Mouse (Mus musculus) neural tube, embryonic 13.5 days (tissue): ENCODE results near the gene Arfgef3. TPM values are rescaled to one million over a fixed set of nuclear protein-coding genes. Genes with fewer than 3 reads are reported as not detected.

Source experiments
- ATAC-seq: fragments of 200-750 bp; cut with Nextera tagmentation; 2 replicates; pipeline ENCODE4 v1.8.0; 2017; ENCODE audit warnings: low read depth, mild to moderate bottlenecking, moderate TSS enrichment, moderate library complexity
- H3K27ac ChIP-seq: fragments of 300-500 bp; sonication (generic); replicated peaks from 2 replicates; pipeline ENCODE4 v1.5.1; 2015; ENCODE audit warnings: moderate library complexity, mild to moderate bottlenecking, inconsistent platforms
- H3K27me3 ChIP-seq: fragments of 300-500 bp; sonication (generic); 2 replicates; pipeline ENCODE4 v1.6.1; 2015; ENCODE audit warnings: mild to moderate bottlenecking, inconsistent platforms
- H3K36me3 ChIP-seq: fragments of 300-500 bp; sonication (generic); 2 replicates; pipeline ENCODE4 v1.6.1; 2015; ENCODE audit warnings: mild to moderate bottlenecking, inconsistent platforms
- H3K4me1 ChIP-seq: fragments of 300-500 bp; sonication (generic); replicated peaks from 2 replicates; pipeline ENCODE4 v1.6.1; 2015; ENCODE audit warnings: inconsistent platforms
- H3K4me2 ChIP-seq: fragments of 300-500 bp; sonication (generic); 2 replicates; pipeline ENCODE4 v1.6.1; 2015; ENCODE audit warnings: inconsistent platforms, mild to moderate bottlenecking, moderate library complexity
- H3K4me3 ChIP-seq: fragments of 300-500 bp; sonication (generic); 2 replicates; pipeline ENCODE4 v1.5.1; 2015; ENCODE audit warnings: mild to moderate bottlenecking, inconsistent platforms
- H3K9ac ChIP-seq: fragments of 300-500 bp; sonication (generic); 2 replicates; pipeline ENCODE4 v1.6.1; 2015; ENCODE audit warnings: moderate library complexity, mild to moderate bottlenecking, inconsistent platforms
- H3K9me3 ChIP-seq: fragments of 300-500 bp; sonication (generic); 2 replicates; pipeline ENCODE4 v1.6.1; 2016; ENCODE audit warnings: inconsistent platforms
- WGBS: fragments of 180-500 bp; shearing (Covaris S2); methylation state at CpG from one replicate; pipeline ENCODE4 v1.1.7; 2015; 5-methylcytosine and 5-hydroxymethylcytosine counted together
- polyA plus RNA-seq: library from polyadenylated mRNA; unstranded; fragments of >200 nt; fragmentation: Nextera tagmentation; extraction: Ambion mirVana; gene quantifications from 2 replicates; pipeline ENCODE4 v1.2.1, GENCODE M21; 2015

The Arfgef3 gene
- 6.5 and 6.6 TPM in 2 replicates for polyA plus RNA-seq

DNA sequence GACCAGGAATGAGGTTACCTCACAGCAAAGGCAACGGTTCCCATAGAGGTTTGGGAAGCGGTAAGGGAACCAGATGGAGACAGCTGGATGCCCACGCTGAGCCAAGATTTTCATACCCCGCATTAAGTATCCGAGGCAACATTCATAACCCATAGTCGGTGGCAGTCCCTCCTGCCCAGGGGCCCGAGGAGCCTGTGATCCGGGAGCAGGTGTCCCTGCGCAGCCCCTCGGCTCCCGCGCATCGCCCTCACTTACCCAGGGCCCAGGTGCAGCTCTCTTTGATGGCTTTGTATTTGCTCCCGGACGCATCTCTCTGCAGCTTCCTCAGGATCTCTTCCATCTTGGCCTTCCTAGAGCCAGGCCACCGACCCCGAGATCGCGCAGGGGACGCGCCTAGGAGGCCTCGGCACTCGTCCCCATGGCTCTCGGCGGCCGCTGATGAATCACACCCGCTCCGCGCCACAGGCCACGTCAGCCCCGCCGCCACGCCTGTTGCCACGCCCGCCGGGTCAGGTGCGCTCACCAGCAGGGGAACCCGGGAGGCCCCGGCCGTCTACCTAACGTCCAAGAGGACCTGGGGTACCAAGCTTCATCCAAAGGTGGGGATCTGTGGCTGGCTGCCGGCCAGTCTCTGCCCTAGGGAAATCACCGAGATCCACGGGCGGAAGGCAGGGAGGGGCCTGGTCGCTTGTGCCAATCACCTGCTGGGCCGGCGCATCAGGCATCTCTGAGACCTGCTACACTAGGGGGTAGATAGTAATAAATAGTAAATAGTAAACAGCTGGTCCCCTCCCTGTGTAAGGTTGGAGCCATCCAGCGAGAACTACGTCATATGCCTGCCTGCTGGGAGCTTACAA is at the start of gene Arfgef3:
Gene Arfgef3 (minus strand): TSS at position 664 of the 857 bp plus-strand sequence.
- no peaks in the 10 kb centered on the region for H3K36me3 ChIP-seq
- H3K4me1 ChIP-seq = peaks cover 21% of the 10 kb centered on the region
- H3K27me3 ChIP-seq = no peaks in the 10 kb centered on the region; the same call in 1 of the 2 replicates
- H3K4me2 ChIP-seq = peak within 1 kb of the TSS; percentile 80
- H3K4me3 ChIP-seq = peak within 1 kb of the TSS; percentile 67
- no peaks in the 10 kb centered on the region for H3K9me3 ChIP-seq
- H3K27ac ChIP-seq = peak within 1 kb of the TSS; percentile 93
- WGBS = 2% methylated on average over 50 of the region's 50 CpGs
- peak within 1 kb of the TSS; percentile 79 for H3K9ac ChIP-seq
- peak; percentile 89 for ATAC-seq

DNA sequence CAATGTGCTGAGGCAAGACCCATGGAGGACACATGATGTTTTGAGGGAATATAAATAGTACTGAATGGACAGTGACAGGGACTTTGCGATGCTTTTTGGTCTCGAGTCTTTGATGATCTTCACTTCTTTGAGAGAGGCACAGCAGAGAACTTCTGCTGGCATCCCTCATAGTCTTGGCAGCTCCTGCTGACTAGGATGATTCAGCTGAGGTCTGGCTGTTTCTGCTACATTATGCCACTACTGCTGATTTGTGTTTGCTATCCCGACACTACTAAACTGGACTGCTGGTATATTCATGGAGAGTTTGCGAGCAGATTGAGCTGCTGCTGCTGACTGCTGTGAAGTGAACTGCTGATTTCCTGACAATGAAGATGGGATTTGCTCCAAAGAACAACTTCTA is 46.3 kb upstream of the Arfgef3 start:
- Histone ChIP-seq H3K27me3 (no peaks in the 10 kb centered on the region), H3K4me1 (no peaks in the 10 kb centered on the region), H3K4me2 (no peak overlapping the region), H3K9me3 (no peaks in the 10 kb centered on the region), H3K27ac (no peak overlapping the region), H3K9ac (no peak overlapping the region), H3K36me3 (no peaks in the 10 kb centered on the region), H3K4me3 (no peak overlapping the region)
- ATAC-seq = no peak
- WGBS = 89% methylated on average over 4 of the region's 4 CpGs

DNA sequence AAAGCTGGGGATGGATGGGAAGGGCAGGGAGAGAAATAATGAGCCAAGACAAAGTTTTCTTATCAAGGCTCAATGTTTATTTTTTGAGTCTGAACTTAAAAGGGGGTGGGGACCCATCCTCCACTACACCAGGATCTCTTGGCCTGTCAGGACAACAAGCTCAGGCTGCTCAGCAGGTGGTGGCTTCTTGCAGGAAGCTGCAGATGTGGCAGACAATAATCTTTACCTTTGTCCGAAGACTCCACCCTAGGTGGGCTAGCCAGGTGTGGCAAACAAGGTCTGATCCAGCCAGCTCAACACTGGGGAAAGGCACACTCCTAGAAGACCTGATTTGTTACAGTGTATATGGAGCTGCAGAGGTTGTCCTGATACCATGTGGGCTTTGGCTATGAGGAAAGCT is 44.9 kb upstream of the Arfgef3 start:
- no peak overlapping the region for H3K4me2 ChIP-seq
- H3K9me3 ChIP-seq = no peaks in the 10 kb centered on the region
- WGBS = 76% methylated on average over 1 of the region's 1 CpGs
- ATAC-seq = no peak
- no peaks in the 10 kb centered on the region for H3K27me3 ChIP-seq
- H3K27ac ChIP-seq = no peak overlapping the region
- no peaks in the 10 kb centered on the region for H3K36me3 ChIP-seq
- no peaks in the 10 kb centered on the region for H3K4me1 ChIP-seq
- no peak overlapping the region for H3K9ac ChIP-seq
- no peak overlapping the region for H3K4me3 ChIP-seq

DNA sequence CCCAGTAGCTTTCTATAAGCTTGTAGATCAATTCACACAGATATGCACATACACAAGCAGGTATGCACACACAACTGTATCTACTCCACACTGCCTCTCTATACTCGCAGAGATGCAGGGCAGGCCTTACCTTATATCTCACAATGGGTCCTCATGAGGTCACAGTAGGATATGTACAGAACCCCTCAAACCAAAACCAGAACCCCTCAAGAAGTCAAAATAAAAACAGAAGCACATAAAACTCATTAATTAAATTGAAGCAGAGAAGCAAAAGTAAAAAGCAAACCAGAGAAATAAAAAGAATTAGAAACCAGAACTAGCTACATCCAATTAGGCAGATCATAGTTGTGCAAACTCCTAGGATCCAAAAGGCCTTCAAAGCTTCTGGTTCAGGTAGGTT is 42.9 kb upstream of the Arfgef3 start, which contains the start of gene Gm4922:
Gene Gm4922 (minus strand): TSS at position 101 of the 400 bp plus-strand sequence.
- ATAC-seq = no peak
- no peak within 1 kb of the TSS for H3K9ac ChIP-seq
- no peaks in the 10 kb centered on the region for H3K27me3 ChIP-seq
- no peaks in the 10 kb centered on the region for H3K36me3 ChIP-seq
- H3K4me3 ChIP-seq = no peak within 1 kb of the TSS
- 89% methylated on average over 1 of the region's 1 CpGs for WGBS
- H3K4me1 ChIP-seq = no peaks in the 10 kb centered on the region
- H3K4me2 ChIP-seq = no peak within 1 kb of the TSS
- no peak within 1 kb of the TSS for H3K27ac ChIP-seq
- no peaks in the 10 kb centered on the region for H3K9me3 ChIP-seq

DNA sequence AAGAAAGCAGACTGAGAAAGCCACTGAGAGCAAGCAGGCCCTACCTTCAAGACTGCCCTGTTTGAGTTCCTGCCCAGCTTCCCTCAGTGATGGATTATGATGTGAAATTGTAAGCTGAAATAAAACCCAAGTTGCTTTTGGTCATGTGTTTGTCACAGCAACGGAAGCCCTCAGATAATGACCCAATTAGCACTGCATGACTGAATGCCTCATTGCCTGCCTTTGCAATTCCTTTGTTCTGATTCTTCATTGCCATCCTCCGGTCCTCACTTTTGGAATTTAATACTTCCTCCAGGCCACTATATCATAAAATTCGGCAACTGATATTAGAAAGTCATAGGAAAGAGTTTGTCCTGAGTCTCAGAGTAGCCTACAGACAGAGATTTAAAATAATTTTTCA is 33.8 kb upstream of the Arfgef3 start:
- 40% methylated on average over 3 of the region's 3 CpGs for WGBS
- H3K9me3 ChIP-seq = no peaks in the 10 kb centered on the region
- no peak for ATAC-seq

DNA sequence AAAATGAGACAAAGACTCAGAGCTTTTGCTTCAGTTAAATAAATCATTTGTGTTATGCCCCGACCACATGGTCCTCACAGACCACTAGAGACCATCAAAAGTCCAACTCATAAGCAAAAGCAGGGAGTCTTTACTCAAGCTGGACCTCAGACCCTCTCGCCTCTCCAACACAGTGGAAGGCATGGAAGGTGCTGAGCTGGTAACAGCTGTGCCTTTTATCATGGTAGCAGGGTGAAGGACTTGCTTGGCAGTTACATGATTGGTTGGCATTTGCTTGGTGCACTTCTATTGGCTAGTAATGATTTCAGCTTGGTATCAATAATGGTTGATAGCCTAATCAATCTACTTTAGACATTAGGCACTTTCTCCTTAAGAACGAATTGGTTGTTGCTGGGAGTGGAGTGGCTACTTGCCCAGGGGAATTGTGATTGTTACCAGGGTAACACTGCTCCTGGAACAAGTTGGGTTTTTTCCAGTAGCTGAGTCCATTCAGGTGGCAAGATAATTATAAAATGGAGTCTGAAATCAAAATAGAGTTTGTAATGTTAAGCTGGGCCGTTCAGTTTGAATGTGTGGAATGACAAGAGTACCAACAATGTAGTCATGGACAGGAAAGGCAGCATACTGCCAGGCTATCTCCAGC is 28.9 kb upstream of the Arfgef3 start:
- no peak overlapping the region for H3K9ac ChIP-seq
- ATAC-seq = no peak
- no peak overlapping the region for H3K27ac ChIP-seq
- no peaks in the 10 kb centered on the region for H3K36me3 ChIP-seq
- no peak overlapping the region for H3K4me3 ChIP-seq
- 0 out of 2 replicates have a peak, but pooled peaks cover 3% of the 10 kb centered on the region for H3K4me1 ChIP-seq
- H3K9me3 ChIP-seq = no peaks in the 10 kb centered on the region
- H3K27me3 ChIP-seq = no peaks in the 10 kb centered on the region
- 56% methylated on average over 4 of the region's 4 CpGs for WGBS
- H3K4me2 ChIP-seq = no peak overlapping the region

More for the DNA sequence above, 33.8 kb upstream of the Arfgef3 start:
- H3K27me3 ChIP-seq = no peaks in the 10 kb centered on the region
- no peak overlapping the region for H3K27ac ChIP-seq
- no peak overlapping the region for H3K4me2 ChIP-seq
- H3K36me3 ChIP-seq = no peaks in the 10 kb centered on the region
- H3K9ac ChIP-seq = no peak overlapping the region
- H3K4me3 ChIP-seq = no peak overlapping the region
- no peaks in the 10 kb centered on the region for H3K4me1 ChIP-seq

DNA sequence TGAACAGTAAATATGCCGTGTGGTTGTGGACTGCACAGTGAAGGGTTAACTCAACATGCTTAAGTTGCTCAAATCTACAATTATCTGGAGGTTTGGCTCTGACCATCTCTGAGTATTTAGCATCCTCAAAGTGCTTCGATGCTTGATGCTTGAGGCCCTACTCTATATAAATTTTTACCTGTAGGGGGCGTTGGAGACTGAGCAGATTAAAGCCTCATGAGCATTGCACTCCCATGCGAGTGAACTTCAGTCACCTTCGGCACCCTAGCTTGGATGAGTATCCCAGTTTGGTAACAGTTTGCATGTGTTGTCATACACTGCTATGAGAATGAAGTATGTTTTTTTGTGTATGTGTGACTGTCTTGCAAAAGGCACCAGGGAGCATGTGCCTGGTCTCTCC is 26.2 kb upstream of the Arfgef3 start:
- no peak overlapping the region for H3K4me2 ChIP-seq
- peaks cover 8% of the 10 kb centered on the region; the same call in 1 of the 2 replicates for H3K9me3 ChIP-seq
- no peak for ATAC-seq
- 51% methylated on average over 5 of the region's 5 CpGs for WGBS
- no peak overlapping the region for H3K9ac ChIP-seq
- no peaks in the 10 kb centered on the region for H3K36me3 ChIP-seq
- H3K27ac ChIP-seq = no peak overlapping the region
- no peak overlapping the region for H3K4me3 ChIP-seq
- H3K4me1 ChIP-seq = 0 out of 2 replicates have a peak, but pooled peaks cover 3% of the 10 kb centered on the region
- no peaks in the 10 kb centered on the region for H3K27me3 ChIP-seq

DNA sequence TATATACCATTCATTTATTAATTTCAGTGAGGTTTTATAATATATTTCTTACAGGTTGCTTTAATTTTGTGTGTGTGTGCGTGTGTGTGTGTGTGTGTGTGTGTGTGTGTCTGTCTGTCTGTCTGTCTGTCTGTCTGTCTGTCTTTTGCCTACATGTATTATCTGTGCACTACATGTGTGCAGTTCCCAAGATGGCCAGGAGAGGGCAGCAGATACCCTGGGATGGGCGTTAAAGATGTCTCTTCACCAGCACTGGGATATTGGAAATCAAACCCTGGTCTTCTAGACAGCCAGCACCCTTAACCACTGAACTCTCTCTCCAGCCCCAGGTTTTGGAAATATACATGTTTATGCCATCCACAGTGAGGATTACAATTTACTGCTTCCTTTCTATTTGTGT is 16.5 kb upstream of the Arfgef3 start:
- WGBS = 33% methylated on average over 2 of the region's 2 CpGs
- ATAC-seq = no peak
- Histone ChIP-seq H3K4me1 (no peaks in the 10 kb centered on the region), H3K9me3 (peaks cover 4% of the 10 kb centered on the region; the same call in 1 of the 2 replicates), H3K4me3 (no peak overlapping the region), H3K27ac (no peak overlapping the region), H3K27me3 (no peaks in the 10 kb centered on the region), H3K9ac (no peak overlapping the region), H3K4me2 (no peak overlapping the region), H3K36me3 (no peaks in the 10 kb centered on the region)

DNA sequence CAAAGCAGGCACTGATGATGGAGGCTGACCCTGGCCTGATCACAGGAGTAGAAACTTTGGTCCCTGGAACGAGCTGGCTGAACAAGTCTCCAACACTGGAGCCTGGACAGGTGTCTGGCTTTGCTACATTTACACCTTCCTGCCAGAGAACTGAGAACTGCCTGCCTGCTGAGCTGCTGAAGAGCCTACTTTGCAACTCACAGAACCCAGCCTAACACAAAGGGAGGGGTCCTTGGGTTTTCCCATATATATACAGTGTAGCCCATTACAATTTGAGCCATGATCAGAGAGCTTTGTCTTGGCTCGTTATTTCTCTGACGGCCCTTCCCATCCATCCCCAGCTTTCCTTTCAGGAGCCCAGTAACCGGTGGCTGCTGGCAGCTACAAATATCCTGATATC is 6.3 kb upstream of the Arfgef3 start:
- no peak overlapping the region for H3K9ac ChIP-seq
- H3K4me3 ChIP-seq = no peak overlapping the region
- 82% methylated on average over 4 of the region's 4 CpGs for WGBS
- no peaks in the 10 kb centered on the region for H3K9me3 ChIP-seq
- H3K27me3 ChIP-seq = no peaks in the 10 kb centered on the region; the same call in 1 of the 2 replicates
- H3K4me1 ChIP-seq = no peaks in the 10 kb centered on the region
- H3K4me2 ChIP-seq = no peak overlapping the region
- H3K36me3 ChIP-seq = no peaks in the 10 kb centered on the region
- ATAC-seq = no peak
- no peak overlapping the region for H3K27ac ChIP-seq

DNA sequence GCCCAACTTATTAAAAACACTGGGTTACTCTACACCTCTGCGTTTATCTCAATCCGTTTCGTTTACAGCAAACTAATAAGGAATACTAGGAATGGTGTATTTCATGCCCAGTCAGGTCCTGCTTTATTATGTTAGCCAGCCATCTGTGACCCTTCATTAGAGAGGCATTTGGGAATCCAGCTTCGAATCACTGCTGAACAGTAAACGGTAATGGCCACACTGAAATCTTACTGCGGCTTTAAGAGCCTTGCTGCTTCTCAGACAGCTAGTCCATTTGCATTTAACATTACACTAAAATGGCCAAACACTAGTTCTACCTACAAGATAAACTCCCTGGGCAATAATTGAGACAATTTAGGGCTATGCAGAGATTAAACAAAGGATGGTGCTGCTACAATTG is 1.7 kb downstream of the Arfgef3 start:
- WGBS = 36% methylated on average over 6 of the region's 6 CpGs
- H3K4me1 ChIP-seq = peaks cover 21% of the 10 kb centered on the region
- peak overlapping the region; percentile 67 for H3K4me3 ChIP-seq
- no peaks in the 10 kb centered on the region for H3K36me3 ChIP-seq
- ATAC-seq = 0 out of 2 replicates have a peak, but pooled peaks have one; percentile 19
- H3K9ac ChIP-seq = peak overlapping the region; percentile 79
- H3K4me2 ChIP-seq = peak overlapping the region; percentile 80
- no peaks in the 10 kb centered on the region for H3K9me3 ChIP-seq
- H3K27me3 ChIP-seq = no peaks in the 10 kb centered on the region; the same call in 1 of the 2 replicates
- peak overlapping the region; percentile 93 for H3K27ac ChIP-seq

DNA sequence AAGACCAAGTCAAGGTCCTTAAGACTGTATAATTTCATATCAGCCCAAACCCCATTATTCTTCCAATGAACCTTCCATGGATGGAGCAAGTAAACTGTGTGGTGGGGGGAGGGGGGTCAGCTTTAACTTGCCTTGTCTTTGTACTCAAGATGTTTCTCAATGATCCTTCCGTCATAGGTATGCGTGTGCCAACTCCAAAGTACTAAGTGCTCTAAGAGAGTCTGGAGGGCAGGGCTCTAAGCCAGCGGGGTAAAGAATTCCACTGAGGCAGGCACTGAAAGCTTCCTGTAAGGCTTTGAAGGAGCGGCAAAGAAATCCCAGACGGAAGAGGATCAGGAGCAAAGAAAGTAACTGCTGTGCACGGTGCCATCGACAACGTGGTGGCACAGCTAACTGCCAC is 2.7 kb downstream of the Arfgef3 start:
- Histone ChIP-seq H3K9ac (peak overlapping the region; percentile 79), H3K36me3 (no peaks in the 10 kb centered on the region), H3K4me1 (peaks cover 21% of the 10 kb centered on the region), H3K9me3 (no peaks in the 10 kb centered on the region), H3K27ac (peak overlapping the region; percentile 93), H3K4me2 (peak overlapping the region; percentile 80), H3K4me3 (peak overlapping the region; percentile 67), H3K27me3 (no peaks in the 10 kb centered on the region; the same call in 1 of the 2 replicates)
- ATAC-seq = no peak
- 76% methylated on average over 8 of the region's 8 CpGs for WGBS

DNA sequence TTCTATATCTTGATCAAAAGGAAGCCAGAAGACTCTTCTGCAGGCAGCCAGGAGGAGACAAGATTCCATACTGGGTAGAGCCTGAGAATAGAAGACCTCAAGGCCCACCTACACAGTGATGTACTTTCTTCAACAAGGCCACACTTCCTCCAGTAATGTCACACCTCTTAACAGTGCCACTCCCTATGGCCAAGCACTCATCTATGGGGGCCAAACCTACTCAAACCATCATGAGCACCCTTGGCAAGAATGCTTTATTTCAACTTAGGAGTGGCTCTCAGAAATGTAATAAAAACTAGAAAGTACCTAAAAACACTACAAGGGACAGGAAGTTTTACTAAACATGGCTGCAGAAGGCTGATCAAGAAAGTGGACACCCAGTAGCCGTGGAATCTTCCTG is 15.2 kb downstream of the Arfgef3 start:
- Histone ChIP-seq H3K36me3 (no peaks in the 10 kb centered on the region; the same call in 1 of the 2 replicates), H3K27me3 (no peaks in the 10 kb centered on the region), H3K27ac (no peak overlapping the region), H3K9ac (no peak overlapping the region), H3K9me3 (no peaks in the 10 kb centered on the region), H3K4me3 (no peak overlapping the region), H3K4me1 (no peaks in the 10 kb centered on the region), H3K4me2 (no peak overlapping the region)
- 95% methylated on average over 1 of the region's 1 CpGs for WGBS
- no peak for ATAC-seq
